Mouse (Mus musculus) testis, adult 2 months (tissue): ENCODE data around the gene Tmem9. TPM values are rescaled to one million over a fixed set of nuclear protein-coding genes. Genes with fewer than 3 reads are reported as not detected.

Source experiments
- H3K27ac ChIP-seq: fragments of 200-500 bp; 2 replicates; pipeline ENCODE4 v1.5.1; 2012; ENCODE audit warnings: low read depth, low read length; ENCODE audit not compliant: control insufficient read depth, insufficient read depth
- H3K27me3 ChIP-seq: fragments of 200-500 bp; 2 replicates; pipeline ENCODE4 v1.6.1; 2012; ENCODE audit warnings: mild to moderate bottlenecking, low read length, moderate library complexity; ENCODE audit not compliant: control insufficient read depth, insufficient read depth
- H3K36me3 ChIP-seq: fragments of 200-500 bp; 2 replicates; pipeline ENCODE4 v1.6.1; 2012; ENCODE audit warnings: mild to moderate bottlenecking, low read length; ENCODE audit not compliant: control insufficient read depth, insufficient read depth
- H3K4me1 ChIP-seq: fragments of 200-500 bp; 2 replicates; pipeline ENCODE4 v1.6.1; 2012; ENCODE audit warnings: low read length; ENCODE audit not compliant: control insufficient read depth, insufficient read depth
- H3K4me3 ChIP-seq: fragments of 200-500 bp; 2 replicates; pipeline ENCODE4 v1.5.1; 2012; ENCODE audit warnings: low read depth, mild to moderate bottlenecking, low read length, moderate library complexity, mixed read lengths; ENCODE audit not compliant: control insufficient read depth
- CTCF ChIP-seq: fragments of 200-500 bp; IDR thresholded peaks from 2 replicates; pipeline ENCODE4 v1.5.1; 2012; ENCODE audit warnings: low read depth, mild to moderate bottlenecking, inconsistent platforms, low read length, moderate library complexity; ENCODE audit not compliant: control insufficient read depth, insufficient read depth, insufficient replicate concordance
- POLR2A ChIP-seq: fragments of 200-500 bp; IDR thresholded peaks from 2 replicates; pipeline ENCODE4 v1.6.1; 2012; ENCODE audit warnings: low read depth, mild to moderate bottlenecking, inconsistent platforms, low read length, moderate library complexity; ENCODE audit not compliant: control insufficient read depth
- polyA plus RNA-seq: library from polyadenylated mRNA; depleted of rRNA; stranded (reverse); fragments of >200 nt; gene quantifications from 2 replicates; pipeline ENCODE4 v1.2.3, GENCODE M21; 2012; rRNA removed

The Tmem9 gene
- polyA plus RNA-seq, 1 experiment, result 22.5 TPM

DNA sequence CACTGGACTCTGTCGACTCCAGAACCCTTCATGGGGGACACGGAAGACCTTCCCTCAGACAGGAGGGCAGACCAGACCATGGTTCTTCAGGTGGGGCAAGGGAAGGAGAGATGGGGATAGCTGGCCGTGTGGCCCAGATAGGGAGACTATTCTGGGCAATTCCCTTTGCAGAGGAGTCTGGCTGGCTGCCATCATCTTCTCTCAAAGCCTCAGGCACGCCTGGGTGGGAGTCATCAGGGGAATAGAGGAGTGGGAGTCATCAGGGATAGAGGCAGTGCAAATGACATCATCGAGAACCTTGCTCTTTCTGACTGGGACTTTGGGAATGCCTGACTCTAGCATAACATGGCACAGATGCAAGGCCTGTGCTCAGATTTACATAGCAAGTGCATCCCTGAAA, 56.0 kb downstream of the Tmem9 start:
- Histone ChIP-seq H3K4me1 (no peaks in the 10 kb centered on the region), H3K4me3 (no peak overlapping the region), H3K27ac (no peak overlapping the region), H3K27me3 (no peaks in the 10 kb centered on the region), H3K36me3 (no peaks in the 10 kb centered on the region)
- no peak for TF ChIP-seq CTCF
- TF ChIP-seq POLR2A, result no peak

DNA sequence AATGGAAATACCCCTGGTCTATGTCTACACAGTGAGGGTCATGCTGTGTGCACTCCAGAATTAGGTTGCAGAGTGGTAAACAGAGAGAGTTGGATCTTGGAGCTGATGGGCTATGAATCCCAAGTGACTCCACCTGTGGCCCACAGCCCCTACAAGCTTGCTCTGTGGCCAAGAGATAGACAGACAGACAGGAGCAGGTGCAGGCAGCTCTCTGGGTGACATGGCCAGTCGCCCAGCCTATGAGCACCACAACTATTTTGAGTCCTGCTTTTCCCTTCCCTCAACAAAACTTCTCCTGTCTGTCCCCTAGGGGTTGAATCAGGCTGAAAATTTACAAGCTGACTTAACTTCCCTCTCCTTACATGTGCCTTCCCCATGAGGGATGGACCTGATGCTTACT, 58.7 kb downstream of the Tmem9 start:
- Histone ChIP-seq H3K27me3 (no peaks in the 10 kb centered on the region), H3K4me3 (no peak overlapping the region), H3K36me3 (no peaks in the 10 kb centered on the region), H3K4me1 (no peaks in the 10 kb centered on the region), H3K27ac (no peak overlapping the region)
- TF ChIP-seq CTCF (no peak), POLR2A (no peak)

- Histone ChIP-seq H3K36me3 (no peaks in the 10 kb centered on the region), H3K27me3 (no peaks in the 10 kb centered on the region), H3K27ac (no peak overlapping the region), H3K4me1 (no peaks in the 10 kb centered on the region), H3K4me3 (no peak overlapping the region)
- no peak for TF ChIP-seq CTCF
- no peak for TF ChIP-seq POLR2A
Measured at GRCm38 (mm10) chr1:136067579-136067978, 59.6 kb downstream of the Tmem9 start.

- Histone ChIP-seq H3K4me3 (no peak overlapping the region), H3K27me3 (no peaks in the 10 kb centered on the region), H3K36me3 (no peaks in the 10 kb centered on the region), H3K4me1 (no peaks in the 10 kb centered on the region), H3K27ac (no peak overlapping the region)
- TF ChIP-seq CTCF, result peak; percentile 64; the same call in 1 of the 2 replicates
- TF ChIP-seq POLR2A, result no peak
Measured at GRCm38 (mm10) chr1:136076086-136076485, 68.1 kb downstream of the Tmem9 start.

GRCm38 (mm10) chr1:136077656-136078055, 69.7 kb downstream of the Tmem9 start:
- no peak overlapping the region for H3K27ac ChIP-seq
- no peak overlapping the region for H3K4me3 ChIP-seq
- H3K36me3 ChIP-seq, result no peaks in the 10 kb centered on the region
- no peaks in the 10 kb centered on the region for H3K27me3 ChIP-seq
- TF ChIP-seq POLR2A (no peak), CTCF (no peak)
- no peaks in the 10 kb centered on the region for H3K4me1 ChIP-seq

DNA sequence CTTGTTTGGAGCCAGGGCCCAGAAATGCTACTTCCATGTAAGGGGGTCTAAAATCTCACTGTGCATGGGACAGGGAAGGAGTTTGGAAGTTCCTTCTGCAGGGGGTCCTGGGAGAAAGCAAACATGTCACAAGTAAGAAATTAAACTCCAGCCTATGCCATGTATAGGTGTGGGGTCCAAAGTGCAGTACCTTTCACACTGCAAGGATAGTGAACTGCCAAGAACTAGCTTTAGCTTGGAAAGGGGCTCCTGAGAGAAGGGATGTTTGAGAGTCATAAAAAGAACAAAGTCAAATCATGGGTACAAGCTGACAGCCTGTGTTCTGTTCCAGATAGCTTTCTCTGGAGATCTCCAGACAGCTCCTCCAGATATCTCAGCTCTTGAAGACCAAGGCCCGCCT, 73.2 kb downstream of the Tmem9 start:
- no peak for TF ChIP-seq CTCF
- TF ChIP-seq POLR2A, result no peak
- Histone ChIP-seq H3K36me3 (no peaks in the 10 kb centered on the region), H3K27me3 (no peaks in the 10 kb centered on the region), H3K4me1 (no peaks in the 10 kb centered on the region), H3K27ac (no peak overlapping the region; the same call in 1 of the 2 replicates), H3K4me3 (no peak overlapping the region)

Other genes with a start within 250 kb of the Tmem9 start
- 3.2 and 5.4 TPM in 2 replicates for gene Phlda3, start 242.0 kb upstream of the Tmem9 start, polyA plus RNA-seq
- gene Tnni1, start 228.7 kb upstream of the Tmem9 start, polyA plus RNA-seq, result 0.79 and 0.99 TPM in 2 replicates
- gene Lad1, start 189.6 kb upstream of the Tmem9 start, polyA plus RNA-seq, result 0.15 and 1.2 TPM in 2 replicates
- gene Tnnt2, start 171.8 kb upstream of the Tmem9 start, polyA plus RNA-seq, result 2.2 and 2.3 TPM in 2 replicates
- gene Pkp1, start 88.9 kb upstream of the Tmem9 start, polyA plus RNA-seq, result 5.7 and 6.5 TPM in 2 replicates
- 0.79 TPM in 2 replicates for gene Igfn1, start 1.8 kb upstream of the Tmem9 start, polyA plus RNA-seq
- gene Ascl5, start 42.7 kb downstream of the Tmem9 start, polyA plus RNA-seq, result not detected in 2 replicates
- 16.5 and 19.4 TPM in 2 replicates for gene Cacna1s, start 44.6 kb downstream of the Tmem9 start, polyA plus RNA-seq
- 23.9 and 35.6 TPM in 2 replicates for gene Kif21b, start 123.2 kb downstream of the Tmem9 start, polyA plus RNA-seq
- gene Mroh3, start 204.7 kb downstream of the Tmem9 start, polyA plus RNA-seq, result 11.9 and 13.3 TPM in 2 replicates
- gene Inava, start 226.1 kb downstream of the Tmem9 start, polyA plus RNA-seq, result 23.3 and 28.7 TPM in 2 replicates